Mouse (Mus musculus): ENCODE results near the gene Gm14685. TPM values are rescaled to one million over a fixed set of nuclear protein-coding genes. Genes with fewer than 3 reads are reported as not detected.
"Not testable (repeated sequence)": the region's sequence is repeated elsewhere in the genome, so short reads cannot be mapped to it uniquely, and the experiment has no call there.

Gm14685 gene
- 0.04 and 0.15 TPM in 2 replicates for polyA plus RNA-seq (2015; fragmentation: Nextera tagmentation; extraction: Ambion mirVana)

GRCm38 (mm10) chrX:73116747-73117146, at the start of gene Gm14685:
Gene Gm14685 (plus strand): TSS chrX:73117047.
- H3K27me3 ChIP-seq (replicated peaks); H3K9me3 ChIP-seq; H3K36me3 ChIP-seq; ATAC-seq (ENCODE audit: insufficient read depth, low FRiP score, low read depth); H3K4me2 ChIP-seq; H3K4me3 ChIP-seq (replicated peaks); H3K4me1 ChIP-seq; H3K9ac ChIP-seq; H3K27ac ChIP-seq: not testable (repeated sequence)
- WGBS: no CpG with 5 or more reads among the region's 7 CpGs

- not testable (repeated sequence) for ATAC-seq (ENCODE audit: insufficient read depth, low FRiP score, low read depth); H3K4me2 ChIP-seq; H3K27ac ChIP-seq; H3K36me3 ChIP-seq; H3K4me1 ChIP-seq; H3K4me3 ChIP-seq (replicated peaks); H3K27me3 ChIP-seq (replicated peaks); H3K9ac ChIP-seq; H3K9me3 ChIP-seq
- 80% methylated on average over 19 of the region's 19 CpGs for WGBS
Observed at GRCm38 (mm10) chrX:73082267-73083055, 34.4 kb upstream of the Gm14685 start, which contains the start of gene Xlr4a. Gene Xlr4a (minus strand): TSS chrX:73082478.

- not testable (repeated sequence) for H3K4me2 ChIP-seq; ATAC-seq (ENCODE audit: insufficient read depth, low FRiP score, low read depth); H3K36me3 ChIP-seq; H3K9ac ChIP-seq; H3K4me3 ChIP-seq (replicated peaks); H3K27me3 ChIP-seq (replicated peaks); H3K4me1 ChIP-seq; H3K27ac ChIP-seq; H3K9me3 ChIP-seq
- WGBS: 68% methylated on average over 13 of the region's 13 CpGs
Observed at GRCm38 (mm10) chrX:73096941-73097508, 19.8 kb upstream of the Gm14685 start, which contains the start of gene Xlr3a. Gene Xlr3a (minus strand): TSS chrX:73097095.

- no CpG with 5 or more reads among the region's 12 CpGs for WGBS
- H3K27ac ChIP-seq; H3K4me2 ChIP-seq; H3K4me1 ChIP-seq; H3K4me3 ChIP-seq (replicated peaks); H3K27me3 ChIP-seq (replicated peaks); H3K9ac ChIP-seq; ATAC-seq (ENCODE audit: insufficient read depth, low FRiP score, low read depth); H3K36me3 ChIP-seq; H3K9me3 ChIP-seq: not testable (repeated sequence)
Observed at GRCm38 (mm10) chrX:73122859-73123829, 6.3 kb downstream of the Gm14685 start.

- ATAC-seq (ENCODE audit: insufficient read depth, low FRiP score, low read depth); H3K36me3 ChIP-seq; H3K9ac ChIP-seq: not testable (repeated sequence)
Observed at GRCm38 (mm10) chrX:73143218-73143618, 26.4 kb downstream of the Gm14685 start.

GRCm38 (mm10) chrX:73148496-73148895, 31.6 kb downstream of the Gm14685 start, which contains the start of gene Xlr5b:
Gene Xlr5b (plus strand): TSS chrX:73148796.
- H3K9ac ChIP-seq; H3K4me2 ChIP-seq; H3K27me3 ChIP-seq (replicated peaks); ATAC-seq (ENCODE audit: insufficient read depth, low FRiP score, low read depth); H3K9me3 ChIP-seq; H3K27ac ChIP-seq; H3K4me3 ChIP-seq (replicated peaks); H3K36me3 ChIP-seq; H3K4me1 ChIP-seq: not testable (repeated sequence)
- no CpG with 5 or more reads among the region's 20 CpGs for whole genome bisulfite sequencing

More at GRCm38 (mm10) chrX:73143218-73143618, 26.4 kb downstream of the Gm14685 start:
- not testable (repeated sequence) for H3K4me1 ChIP-seq; H3K4me3 ChIP-seq (replicated peaks); H3K9me3 ChIP-seq; H3K27ac ChIP-seq; H3K4me2 ChIP-seq; H3K27me3 ChIP-seq (replicated peaks)
- WGBS: no CpG with 5 or more reads among the region's 7 CpGs

- not testable (repeated sequence) for ATAC-seq (ENCODE audit: insufficient read depth, low FRiP score, low read depth); H3K27me3 ChIP-seq (replicated peaks); H3K4me1 ChIP-seq; H3K9me3 ChIP-seq; H3K36me3 ChIP-seq; H3K4me3 ChIP-seq (replicated peaks); H3K4me2 ChIP-seq; H3K27ac ChIP-seq; H3K9ac ChIP-seq
- WGBS: no CpG with 5 or more reads among the region's 7 CpGs
Observed at GRCm38 (mm10) chrX:73149350-73149749, 32.5 kb downstream of the Gm14685 start, which contains the start of gene DXBay18. Gene DXBay18 (minus strand): TSS chrX:73149450.

GRCm38 (mm10) chrX:73176889-73177288, 60.0 kb downstream of the Gm14685 start, which contains the start of gene Spin2d:
Gene Spin2d (minus strand): TSS chrX:73176989.
- 78% methylated on average over 6 of the region's 15 CpGs for WGBS

More at GRCm38 (mm10) chrX:73176889-73177288, 60.0 kb downstream of the Gm14685 start, which contains the start of gene Spin2d:
- not testable (repeated sequence) for H3K4me2 ChIP-seq; H3K27me3 ChIP-seq (replicated peaks); H3K4me1 ChIP-seq; H3K36me3 ChIP-seq; H3K9ac ChIP-seq; H3K4me3 ChIP-seq (replicated peaks); H3K27ac ChIP-seq; ATAC-seq (ENCODE audit: insufficient read depth, low FRiP score, low read depth); H3K9me3 ChIP-seq

Other genes starting within 250 kb of the Gm14685 start
- 64.8 and 75.0 TPM in 2 replicates for gene Cetn2, start 198.6 kb upstream of the Gm14685 start, polyA plus RNA-seq (2015; fragmentation: Nextera tagmentation; extraction: Ambion mirVana)
- gene Nsdhl, start 198.5 kb upstream of the Gm14685 start, polyA plus RNA-seq (2015; fragmentation: Nextera tagmentation; extraction: Ambion mirVana): 29.6 and 32.1 TPM in 2 replicates
- 11.1 and 13.8 TPM in 2 replicates for gene Zfp185, start 129.7 kb upstream of the Gm14685 start, polyA plus RNA-seq (2015; fragmentation: Nextera tagmentation; extraction: Ambion mirVana)
- gene Pnma5, start 79.9 kb upstream of the Gm14685 start, polyA plus RNA-seq (2015; fragmentation: Nextera tagmentation; extraction: Ambion mirVana): 0.14 and 0.17 TPM in 2 replicates
- 0.13 and 0.21 TPM in 2 replicates for gene Pnma3, start 52.3 kb upstream of the Gm14685 start, polyA plus RNA-seq (2015; fragmentation: Nextera tagmentation; extraction: Ambion mirVana)
- 1.9 and 2.1 TPM in 2 replicates for gene Xlr4a, start 34.6 kb upstream of the Gm14685 start, polyA plus RNA-seq (2015; fragmentation: Nextera tagmentation; extraction: Ambion mirVana)
- 5.8 and 9.2 TPM in 2 replicates for gene Xlr3a, start 20.0 kb upstream of the Gm14685 start, polyA plus RNA-seq (2015; fragmentation: Nextera tagmentation; extraction: Ambion mirVana)
- gene Xlr5b, start 31.7 kb downstream of the Gm14685 start, polyA plus RNA-seq (2015; fragmentation: Nextera tagmentation; extraction: Ambion mirVana): 0.15 TPM in 1 of 2 replicates, not detected in the other
- gene DXBay18, start 32.4 kb downstream of the Gm14685 start, polyA plus RNA-seq (2015; fragmentation: Nextera tagmentation; extraction: Ambion mirVana): 0.12 TPM in 1 of 2 replicates, not detected in the other
- gene Spin2d, start 59.9 kb downstream of the Gm14685 start, polyA plus RNA-seq (2015; fragmentation: Nextera tagmentation; extraction: Ambion mirVana): not detected in 2 replicates
- gene Xlr3b, start 75.2 kb downstream of the Gm14685 start, polyA plus RNA-seq (2015; fragmentation: Nextera tagmentation; extraction: Ambion mirVana): 12.4 and 13.5 TPM in 2 replicates
- 1.1 and 1.6 TPM in 2 replicates for gene Xlr4b, start 97.3 kb downstream of the Gm14685 start, polyA plus RNA-seq (2015; fragmentation: Nextera tagmentation; extraction: Ambion mirVana)
- gene F8a, start 111.2 kb downstream of the Gm14685 start, polyA plus RNA-seq (2015; fragmentation: Nextera tagmentation; extraction: Ambion mirVana): 16.8 and 17.5 TPM in 2 replicates
- 0.30 and 0.81 TPM in 2 replicates for gene Xlr4c, start 126.1 kb downstream of the Gm14685 start, polyA plus RNA-seq (2015; fragmentation: Nextera tagmentation; extraction: Ambion mirVana)
- gene Xlr3c, start 148.3 kb downstream of the Gm14685 start, polyA plus RNA-seq (2015; fragmentation: Nextera tagmentation; extraction: Ambion mirVana): not detected in 2 replicates
- gene Xlr5a, start 175.9 kb downstream of the Gm14685 start, polyA plus RNA-seq (2015; fragmentation: Nextera tagmentation; extraction: Ambion mirVana): not detected in 2 replicates
- gene Xlr5c, start 175.9 kb downstream of the Gm14685 start, polyA plus RNA-seq (2015; fragmentation: Nextera tagmentation; extraction: Ambion mirVana): not detected in 2 replicates
- not detected in 2 replicates for gene Gm45015, start 219.8 kb downstream of the Gm14685 start, polyA plus RNA-seq (2015; fragmentation: Nextera tagmentation; extraction: Ambion mirVana)
- gene Zfp275, start 225.6 kb downstream of the Gm14685 start, polyA plus RNA-seq (2015; fragmentation: Nextera tagmentation; extraction: Ambion mirVana): 11.2 and 11.8 TPM in 2 replicates